Mouse (Mus musculus) layer of hippocampus, postnatal 25 days (tissue): ENCODE measurements around the gene Gm12184. TPM values are rescaled to one million over a fixed set of nuclear protein-coding genes. Genes with fewer than 3 reads are reported as not detected.
"Not testable (repeated sequence)": the region's sequence is repeated elsewhere in the genome, so short reads cannot be mapped to it uniquely, and the experiment has no call there.

ENCODE experiments used
- DNase-seq, 2 experiments: peaks; one replicate each; pipeline ENCODE4 v3.0.0; 2022; ENCODE audit warnings: mixed read lengths in 2 of 2, low spot score in 1 of 2; ENCODE audit errors: extremely low spot score in 1 of 2
- total RNA-seq, 2 experiments: library from RNA; stranded (reverse); gene quantifications; 2 replicates each; pipeline ENCODE4 v1.2.3; 2021

Gm12184 gene
- total RNA-seq, 2 experiments from 2014 or later: 0.66 to 2.3 TPM

- DNase-seq: no peak
Observed at GRCm38 (mm10) chr11:48804922-48805321, 21.5 kb downstream of the Gm12184 start.

GRCm38 (mm10) chr11:48803988-48804387 lies 22.5 kb downstream of the Gm12184 start:
- DNase-seq: no peak

- DNase-seq: no peak
Observed at GRCm38 (mm10) chr11:48801831-48802772, 24.4 kb downstream of the Gm12184 start.

- peak; percentile 79 to 89 for DNase-seq
Observed at GRCm38 (mm10) chr11:48799921-48800701, 26.3 kb downstream of the Gm12184 start, which contains the start of gene Rack1. Rack1 (plus strand) TSS chr11:48800332.

GRCm38 (mm10) chr11:48798984-48799920 lies 27.2 kb downstream of the Gm12184 start:
- DNase-seq: peak in 1 of 2 experiments; percentile 40

GRCm38 (mm10) chr11:48798308-48798707 lies 28.1 kb downstream of the Gm12184 start:
- no peak for DNase-seq

- DNase-seq: no peak
Observed at GRCm38 (mm10) chr11:48797287-48797686, 29.2 kb downstream of the Gm12184 start.

- DNase-seq: no peak
Observed at GRCm38 (mm10) chr11:48796290-48796689, 30.2 kb downstream of the Gm12184 start.

GRCm38 (mm10) chr11:48795221-48795620 lies 31.2 kb downstream of the Gm12184 start:
- DNase-seq: no peak

GRCm38 (mm10) chr11:48793184-48793583 lies 33.3 kb downstream of the Gm12184 start:
- no peak for DNase-seq

- not testable (repeated sequence) for DNase-seq
Observed at GRCm38 (mm10) chr11:48791894-48792293, 34.6 kb downstream of the Gm12184 start.

GRCm38 (mm10) chr11:48790946-48791345 lies 35.5 kb downstream of the Gm12184 start:
- no peak for DNase-seq

- peak; percentile 71 to 90 for DNase-seq
Observed at GRCm38 (mm10) chr11:48789973-48790823, 36.3 kb downstream of the Gm12184 start.

- no peak for DNase-seq
Observed at GRCm38 (mm10) chr11:48789215-48789614, 37.2 kb downstream of the Gm12184 start.

- DNase-seq: peak; percentile 49 to 85
Observed at GRCm38 (mm10) chr11:48788311-48789089, 38.0 kb downstream of the Gm12184 start.

- DNase-seq: no peak
Observed at GRCm38 (mm10) chr11:48787455-48788211, 38.8 kb downstream of the Gm12184 start.

- DNase-seq: no peak
Observed at GRCm38 (mm10) chr11:48782243-48782642, 44.2 kb downstream of the Gm12184 start.

GRCm38 (mm10) chr11:48779450-48779849 lies 47.0 kb downstream of the Gm12184 start:
- no peak for DNase-seq
